Mouse (Mus musculus) 3T3-L1 (cell line): Measurements from ENCODE around the gene Mapk8ip3.

ENCODE experiments used
- DNase-seq: peaks from one replicate; pipeline ENCODE4 v3.0.0-alpha.2; 2015; ENCODE audit warnings: low read depth, low spot score

Gene Mapk8ip3

GRCm38 (mm10) chr17:24849733-24850064, 87.1 kb downstream of the Mapk8ip3 start:
- no peak for DNase-seq

DNA sequence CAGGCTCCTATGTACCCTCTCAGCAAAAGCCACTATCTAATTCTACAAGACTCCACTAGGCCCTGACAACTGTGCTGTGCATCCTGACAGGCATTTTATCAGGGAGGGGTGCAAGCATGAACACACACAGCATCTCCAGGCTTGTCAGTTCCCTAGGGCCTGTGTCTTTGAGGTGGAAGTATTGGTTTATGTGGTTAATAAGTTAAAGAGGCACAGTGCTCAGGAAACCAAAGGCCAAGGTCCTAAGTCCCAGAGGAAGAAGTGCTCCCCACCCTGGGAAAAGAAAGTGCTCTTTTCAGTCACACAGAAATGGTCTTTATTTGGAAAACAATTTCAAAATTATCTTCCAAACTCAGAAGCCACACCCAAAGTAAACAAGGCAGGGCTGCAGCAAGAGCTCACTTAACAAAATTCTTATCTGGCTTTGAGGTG, 88.2 kb downstream of the Mapk8ip3 start:
- DNase-seq, result peak; percentile 10

DNA sequence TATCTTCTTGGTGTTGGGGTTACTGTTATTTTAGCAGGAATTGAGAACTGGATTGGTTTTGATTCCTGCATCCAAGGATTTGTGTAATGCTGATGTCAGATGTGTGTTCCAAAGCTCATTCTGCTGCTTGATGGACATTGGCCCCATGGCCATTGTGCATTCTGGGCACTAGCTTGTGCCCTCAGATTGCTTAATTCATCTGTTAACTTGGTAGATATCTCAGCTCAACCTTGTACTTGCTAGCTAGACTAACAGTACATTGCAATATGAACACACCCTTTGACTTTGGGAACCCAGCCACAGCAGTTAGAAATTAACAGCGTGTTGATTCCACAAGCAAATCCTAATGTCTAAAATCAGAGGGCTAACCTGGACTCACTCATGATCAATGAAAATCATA, 89.4 kb downstream of the Mapk8ip3 start:
- no peak for DNase-seq

GRCm38 (mm10) chr17:24844525-24844924, 92.3 kb downstream of the Mapk8ip3 start:
- no peak for DNase-seq

GRCm38 (mm10) chr17:24842631-24843030, 94.1 kb downstream of the Mapk8ip3 start:
- peak; percentile 69 for DNase-seq
